Mouse (Mus musculus) embryonic facial prominence, embryonic 12.5 days (tissue): Measurements from ENCODE around the gene Tmem268. TPM values are rescaled to one million over a fixed set of nuclear protein-coding genes. Genes with fewer than 3 reads are reported as not detected.

ENCODE experiments used
- ATAC-seq: fragments of 200-750 bp; cut with Nextera tagmentation; 2 replicates; pipeline ENCODE4 v1.8.0; 2017; ENCODE audit not compliant: insufficient number of reproducible peaks, insufficient read depth, low FRiP score, low TSS enrichment
- H3K27ac ChIP-seq: fragments of 300-500 bp; sonication (generic); 2 replicates; pipeline ENCODE4 v1.5.1; 2016; ENCODE audit warnings: mild to moderate bottlenecking
- H3K27me3 ChIP-seq: fragments of 300-500 bp; sonication (generic); 2 replicates; pipeline ENCODE4 v1.6.1; 2016; ENCODE audit warnings: mild to moderate bottlenecking, moderate library complexity
- H3K36me3 ChIP-seq: fragments of 300-500 bp; sonication (generic); 2 replicates; pipeline ENCODE4 v1.6.1; 2016; ENCODE audit warnings: mild to moderate bottlenecking
- H3K4me1 ChIP-seq: fragments of 300-500 bp; sonication (generic); 2 replicates; pipeline ENCODE4 v1.6.1; 2016
- H3K4me2 ChIP-seq: fragments of 300-500 bp; sonication (generic); replicated peaks from 2 replicates; pipeline ENCODE4 v1.6.1; 2016; ENCODE audit warnings: mild to moderate bottlenecking, moderate library complexity
- H3K4me3 ChIP-seq: fragments of 300-500 bp; sonication (generic); 2 replicates; pipeline ENCODE4 v1.5.1; 2016; ENCODE audit warnings: mild to moderate bottlenecking
- H3K9ac ChIP-seq: fragments of 300-500 bp; sonication (generic); 2 replicates; pipeline ENCODE4 v1.6.1; 2016; ENCODE audit warnings: mild to moderate bottlenecking, moderate library complexity
- H3K9me3 ChIP-seq: fragments of 300-500 bp; sonication (generic); 2 replicates; pipeline ENCODE4 v1.6.1; 2016; ENCODE audit warnings: mild to moderate bottlenecking, moderate library complexity
- WGBS: fragments of 180-500 bp; shearing (Covaris S2); methylation state at CpG from one replicate; pipeline ENCODE4 v1.1.7; 2016; 5-methylcytosine and 5-hydroxymethylcytosine counted together
- polyA plus RNA-seq: library from polyadenylated mRNA; unstranded; fragments of >200 nt; fragmentation: Nextera tagmentation; extraction: Ambion mirVana; gene quantifications from 2 replicates; pipeline ENCODE4 v1.2.1, GENCODE M21; 2016

The Tmem268 gene
- polyA plus RNA-seq, 1 experiment from 2014 or later: 11.6 TPM

DNA sequence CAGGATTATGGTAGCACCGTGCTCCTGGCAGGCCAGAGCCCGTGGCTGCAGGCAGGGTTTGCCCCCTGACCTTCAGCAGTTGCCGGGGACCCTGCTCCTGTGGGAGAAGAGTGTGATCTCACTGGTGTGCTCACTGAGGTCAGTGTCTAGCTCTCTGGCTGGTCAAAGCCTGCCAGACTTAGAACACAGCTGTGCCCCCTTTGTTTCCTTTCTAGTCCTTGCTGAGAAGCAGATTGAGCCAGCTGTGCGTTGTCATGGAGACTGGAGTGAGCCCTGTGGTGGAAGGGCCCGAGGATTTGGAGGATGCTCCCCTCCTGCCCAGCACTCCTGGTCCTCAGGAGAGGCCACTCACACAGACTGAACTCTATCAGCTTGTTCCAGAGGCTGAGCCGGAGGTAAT is 21.5 kb downstream of the Tmem268 start:
- WGBS: 34% methylated on average over 6 of the region's 6 CpGs

DNA sequence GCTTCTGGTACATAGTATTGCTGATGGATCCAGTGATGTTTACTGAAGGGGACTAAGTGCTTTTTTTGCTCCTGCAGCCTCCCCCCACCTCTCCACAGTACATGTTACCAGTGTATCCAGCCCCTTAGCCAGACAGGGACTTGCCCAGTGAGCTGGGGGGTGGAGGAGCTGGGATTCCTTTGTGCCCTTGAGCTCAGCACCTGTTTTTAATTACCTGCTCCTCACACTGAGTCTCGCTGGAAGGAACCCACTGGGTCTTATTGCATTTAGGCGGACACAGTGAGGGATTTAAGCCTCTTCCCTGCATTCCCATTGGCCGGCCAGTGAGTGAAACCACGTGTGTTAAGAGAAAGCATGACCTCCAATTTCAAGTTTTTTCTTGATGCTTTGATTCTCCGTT is 24.0 kb downstream of the Tmem268 start:
- ATAC-seq: peak; percentile 86
- Histone ChIP-seq H3K4me1 (peaks cover 17% of the 10 kb centered on the region), H3K4me2 (no peak overlapping the region)

More for the DNA sequence above, 21.5 kb downstream of the Tmem268 start:
- peaks cover 17% of the 10 kb centered on the region for H3K4me1 ChIP-seq
- no peak overlapping the region for H3K4me2 ChIP-seq
- H3K27me3 ChIP-seq: no peaks in the 10 kb centered on the region
- no peak for ATAC-seq
- H3K36me3 ChIP-seq: peaks cover 9% of the 10 kb centered on the region; the same call in 1 of the 2 replicates
- 0 out of 2 replicates have a peak, but pooled peaks cover 4% of the 10 kb centered on the region for H3K9me3 ChIP-seq
- no peak overlapping the region for H3K9ac ChIP-seq
- H3K27ac ChIP-seq: no peak overlapping the region
- H3K4me3 ChIP-seq: no peak overlapping the region

DNA sequence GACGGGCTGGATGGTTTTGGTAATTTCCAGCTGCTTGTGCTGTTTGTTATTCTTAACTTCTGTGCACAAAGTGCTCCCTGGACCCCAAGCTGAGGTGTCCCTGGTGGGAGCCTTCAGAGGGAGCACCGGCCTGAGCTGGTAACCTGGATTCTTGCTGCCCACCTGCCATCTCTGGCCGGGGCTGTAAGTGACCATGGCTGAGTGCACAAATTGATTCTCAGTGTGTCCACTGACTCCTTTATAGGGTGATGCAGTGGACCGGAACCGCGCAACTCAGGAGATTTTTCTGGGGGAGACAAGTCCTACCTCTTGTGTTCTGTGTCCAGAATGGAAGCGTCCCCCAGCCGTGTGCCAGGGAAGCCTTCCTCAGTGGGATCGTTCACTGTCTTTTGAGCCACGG is 26.6 kb downstream of the Tmem268 start:
- Histone ChIP-seq H3K36me3 (no peaks in the 10 kb centered on the region), H3K4me3 (no peak overlapping the region), H3K27me3 (no peaks in the 10 kb centered on the region), H3K4me2 (no peak overlapping the region), H3K9me3 (no peaks in the 10 kb centered on the region), H3K9ac (no peak overlapping the region), H3K27ac (no peak overlapping the region), H3K4me1 (peaks cover 14% of the 10 kb centered on the region)
- 88% methylated on average over 10 of the region's 10 CpGs for WGBS
- ATAC-seq: no peak

More for the DNA sequence above, 24.0 kb downstream of the Tmem268 start:
- peaks cover 4% of the 10 kb centered on the region; the same call in 1 of the 2 replicates for H3K36me3 ChIP-seq
- no peak overlapping the region for H3K9ac ChIP-seq
- 0 out of 2 replicates have a peak, but pooled peaks cover under 1% of the 10 kb centered on the region for H3K9me3 ChIP-seq
- H3K27ac ChIP-seq: peak overlapping the region; percentile 83
- no peak overlapping the region for H3K4me3 ChIP-seq
- 6% methylated on average over 5 of the region's 5 CpGs for WGBS
- H3K27me3 ChIP-seq: no peaks in the 10 kb centered on the region

- H3K9me3 ChIP-seq: no peaks in the 10 kb centered on the region
- H3K9ac ChIP-seq: no peak overlapping the region
- no peaks in the 10 kb centered on the region for H3K27me3 ChIP-seq
- no peaks in the 10 kb centered on the region for H3K36me3 ChIP-seq
- ATAC-seq: no peak
- 70% methylated on average over 2 of the region's 2 CpGs for WGBS
- H3K4me2 ChIP-seq: no peak overlapping the region
- H3K4me1 ChIP-seq: peaks cover 12% of the 10 kb centered on the region; the same call in 1 of the 2 replicates
- H3K27ac ChIP-seq: no peak overlapping the region
- no peak overlapping the region for H3K4me3 ChIP-seq
Measured at GRCm38 (mm10) chr4:63586240-63586639, 27.7 kb downstream of the Tmem268 start.

- Histone ChIP-seq H3K36me3 (no peaks in the 10 kb centered on the region), H3K9ac (no peak overlapping the region), H3K4me1 (no peaks in the 10 kb centered on the region), H3K9me3 (no peaks in the 10 kb centered on the region), H3K4me3 (no peak overlapping the region), H3K27ac (no peak overlapping the region), H3K4me2 (no peak overlapping the region), H3K27me3 (no peaks in the 10 kb centered on the region)
- WGBS: 86% methylated on average over 7 of the region's 7 CpGs
- no peak for ATAC-seq
Measured at GRCm38 (mm10) chr4:63589987-63590386, 31.4 kb downstream of the Tmem268 start.

DNA sequence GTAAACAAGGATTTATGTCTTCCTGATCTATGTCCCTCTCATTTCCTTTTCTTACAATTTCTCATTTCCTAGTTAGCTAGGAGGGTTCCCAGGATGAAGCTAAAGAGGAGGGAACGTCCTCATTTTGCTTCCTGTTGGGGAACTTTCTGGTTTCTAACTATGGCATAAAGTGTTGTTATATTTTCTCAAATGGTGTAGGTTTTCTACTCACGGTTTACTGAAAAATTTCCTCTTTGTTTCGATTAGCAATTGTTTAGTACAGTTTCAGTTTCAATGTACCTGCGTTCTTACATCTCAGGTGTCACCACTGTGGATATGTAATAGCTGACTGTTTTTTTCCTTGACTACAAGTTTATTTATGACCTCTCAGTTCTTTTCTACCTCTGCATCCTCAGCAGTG is 32.0 kb downstream of the Tmem268 start:
- Histone ChIP-seq H3K9me3 (no peaks in the 10 kb centered on the region), H3K36me3 (no peaks in the 10 kb centered on the region), H3K4me3 (no peak overlapping the region), H3K9ac (no peak overlapping the region), H3K27ac (no peak overlapping the region), H3K4me1 (no peaks in the 10 kb centered on the region), H3K4me2 (no peak overlapping the region), H3K27me3 (no peaks in the 10 kb centered on the region)
- 82% methylated on average over 4 of the region's 4 CpGs for WGBS
- ATAC-seq: no peak

DNA sequence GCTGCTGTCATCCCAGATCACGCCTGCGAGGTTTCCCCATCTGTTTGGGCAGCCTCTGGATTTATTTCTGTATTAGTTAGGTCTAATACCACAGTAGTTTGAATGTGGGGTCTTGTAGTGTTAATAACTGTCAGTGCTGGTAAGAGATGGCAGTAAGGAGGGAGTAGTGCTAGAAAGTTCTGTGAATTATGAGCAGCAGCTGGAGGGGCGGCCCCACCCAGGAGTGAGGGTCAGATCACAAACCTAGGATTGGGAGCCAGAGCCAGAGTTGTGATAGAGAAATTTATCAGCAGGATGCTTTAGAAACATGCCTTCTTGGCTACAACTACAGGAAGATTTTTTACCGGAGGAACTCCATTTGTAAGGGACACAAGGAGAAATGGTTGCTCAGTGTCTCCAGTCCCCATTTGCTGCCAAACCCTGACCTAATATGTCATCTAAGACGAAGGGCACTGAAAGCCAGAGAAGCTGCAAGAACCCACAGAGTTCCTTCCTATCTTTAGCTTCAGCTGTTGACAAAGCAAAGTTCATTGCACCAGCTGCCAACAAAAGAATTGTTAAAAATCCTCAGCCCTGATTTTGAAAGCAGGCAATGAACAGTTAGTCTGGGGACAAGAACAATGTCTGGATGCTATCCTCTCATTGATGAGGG is 36.0 kb downstream of the Tmem268 start:
- Histone ChIP-seq H3K9me3 (no peaks in the 10 kb centered on the region), H3K4me3 (no peak overlapping the region), H3K27ac (no peak overlapping the region), H3K4me1 (no peaks in the 10 kb centered on the region), H3K4me2 (no peak overlapping the region), H3K27me3 (no peaks in the 10 kb centered on the region), H3K36me3 (no peaks in the 10 kb centered on the region), H3K9ac (no peak overlapping the region)
- WGBS: 84% methylated on average over 5 of the region's 5 CpGs
- ATAC-seq: no peak

DNA sequence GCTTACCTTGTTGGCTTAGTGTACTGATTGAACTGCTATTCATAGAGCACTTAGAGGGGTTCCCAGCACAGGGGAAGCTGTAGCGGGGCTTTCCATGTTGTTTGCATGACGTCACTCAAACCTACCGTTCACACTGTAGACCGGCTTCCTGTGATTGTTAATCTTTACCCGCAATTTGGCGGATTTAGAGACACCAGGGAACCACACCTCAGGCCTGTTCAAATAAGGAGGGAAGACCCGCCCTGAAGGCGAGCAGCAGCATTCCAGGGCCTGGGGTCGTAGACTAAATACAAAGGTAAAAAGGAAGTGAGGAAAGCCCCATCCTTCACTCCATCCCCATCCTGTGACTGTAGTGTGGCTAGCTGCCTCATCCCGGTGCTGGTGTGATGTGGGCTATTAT is 36.7 kb downstream of the Tmem268 start:
- no peak overlapping the region for H3K4me3 ChIP-seq
- no peak overlapping the region for H3K4me2 ChIP-seq
- ATAC-seq: no peak
- 69% methylated on average over 10 of the region's 10 CpGs for WGBS
- no peaks in the 10 kb centered on the region for H3K9me3 ChIP-seq
- no peaks in the 10 kb centered on the region for H3K4me1 ChIP-seq
- no peak overlapping the region for H3K9ac ChIP-seq
- no peaks in the 10 kb centered on the region for H3K27me3 ChIP-seq
- no peaks in the 10 kb centered on the region for H3K36me3 ChIP-seq
- no peak overlapping the region for H3K27ac ChIP-seq

- Histone ChIP-seq H3K36me3 (no peaks in the 10 kb centered on the region), H3K4me1 (no peaks in the 10 kb centered on the region), H3K27ac (no peak overlapping the region), H3K27me3 (no peaks in the 10 kb centered on the region), H3K9me3 (no peaks in the 10 kb centered on the region), H3K9ac (no peak overlapping the region), H3K4me3 (no peak overlapping the region), H3K4me2 (no peak overlapping the region)
- 94% methylated on average over 4 of the region's 4 CpGs for WGBS
- ATAC-seq: no peak
Measured at GRCm38 (mm10) chr4:63596010-63596409, 37.4 kb downstream of the Tmem268 start.

DNA sequence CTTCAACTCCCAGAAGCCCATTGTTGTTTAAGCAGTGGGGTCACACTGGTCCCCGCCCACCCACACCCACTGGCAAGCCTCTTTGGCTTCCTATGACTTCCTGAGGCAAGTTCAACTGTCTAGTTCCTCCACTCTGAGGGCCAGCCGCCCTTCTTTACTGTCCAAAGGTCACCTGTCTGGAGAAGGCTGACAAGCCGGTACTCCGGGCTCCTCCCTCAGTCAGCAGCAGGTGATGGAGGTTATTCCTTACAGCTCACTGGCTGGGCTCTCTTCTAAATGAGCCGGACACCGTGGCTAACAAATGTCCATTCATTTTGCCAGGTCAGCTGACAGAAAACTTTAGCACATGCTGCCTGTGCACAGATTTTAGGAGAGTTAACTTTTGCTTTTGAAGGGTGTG is 42.2 kb downstream of the Tmem268 start:
- no peaks in the 10 kb centered on the region for H3K27me3 ChIP-seq
- no peak overlapping the region for H3K27ac ChIP-seq
- H3K9ac ChIP-seq: no peak overlapping the region
- no peaks in the 10 kb centered on the region for H3K9me3 ChIP-seq
- ATAC-seq: no peak
- WGBS: 90% methylated on average over 6 of the region's 6 CpGs
- no peak overlapping the region for H3K4me2 ChIP-seq
- no peaks in the 10 kb centered on the region for H3K36me3 ChIP-seq
- H3K4me1 ChIP-seq: no peaks in the 10 kb centered on the region
- H3K4me3 ChIP-seq: no peak overlapping the region

DNA sequence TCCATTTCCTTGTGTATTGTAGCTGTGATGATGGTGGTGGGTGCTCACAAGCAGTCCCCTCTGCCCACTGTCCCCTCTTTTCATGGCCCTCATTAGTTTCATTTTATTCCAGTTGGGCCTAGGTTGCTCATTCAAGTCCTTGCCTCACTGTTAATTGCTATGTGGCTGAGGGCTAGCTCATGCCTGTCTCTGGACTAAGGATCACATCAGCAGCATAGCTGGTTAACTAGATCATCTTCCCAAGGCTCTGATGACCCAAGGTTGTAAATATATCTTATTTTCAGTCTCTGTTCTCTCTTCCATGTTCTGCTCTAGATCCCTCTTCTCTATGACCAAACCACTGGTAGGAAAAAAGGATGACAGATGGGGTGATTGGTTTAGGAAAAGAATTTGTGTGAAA is 42.7 kb downstream of the Tmem268 start:
- Histone ChIP-seq H3K9me3 (no peaks in the 10 kb centered on the region), H3K4me2 (no peak overlapping the region), H3K4me3 (no peak overlapping the region), H3K9ac (no peak overlapping the region), H3K4me1 (no peaks in the 10 kb centered on the region), H3K27me3 (no peaks in the 10 kb centered on the region), H3K36me3 (no peaks in the 10 kb centered on the region), H3K27ac (no peak overlapping the region)
- ATAC-seq: no peak

DNA sequence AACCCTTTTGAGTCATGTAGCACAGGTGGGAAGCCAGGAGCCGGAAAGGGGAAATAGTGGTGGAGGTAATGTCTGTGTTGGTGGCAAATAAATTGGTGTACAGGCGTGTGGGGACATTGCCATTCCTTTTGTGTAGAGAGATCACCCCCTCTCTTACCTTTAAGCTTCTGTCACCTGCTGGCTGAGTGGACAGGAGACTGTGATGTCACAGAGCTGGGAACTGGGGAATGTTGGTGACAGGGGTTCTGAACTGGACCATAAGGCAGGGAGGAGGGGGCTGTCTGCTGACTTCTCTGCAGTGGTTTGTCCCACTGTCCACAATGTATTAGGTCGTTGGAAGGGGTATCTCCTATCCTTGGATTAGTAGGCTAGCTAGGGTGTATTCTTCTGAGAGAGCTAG is 46.4 kb downstream of the Tmem268 start, which contains the start of gene Gm11213:
Gm11213 (minus strand) TSS at position 317 of the 400 bp plus-strand sequence.
- Histone ChIP-seq H3K9me3 (no peaks in the 10 kb centered on the region), H3K4me1 (no peaks in the 10 kb centered on the region), H3K27ac (no peak within 1 kb of the TSS), H3K9ac (no peak within 1 kb of the TSS), H3K4me2 (no peak within 1 kb of the TSS), H3K4me3 (no peak within 1 kb of the TSS), H3K36me3 (no peaks in the 10 kb centered on the region), H3K27me3 (no peaks in the 10 kb centered on the region)
- no peak for ATAC-seq
- WGBS: 63% methylated on average over 3 of the region's 3 CpGs
